Mouse (Mus musculus) MEL (cell line): ENCODE results near the gene Lcorl. TPM values are rescaled to one million over a fixed set of nuclear protein-coding genes. Genes with fewer than 3 reads are reported as not detected.

Source experiments
- DNase-seq: peaks from one replicate; pipeline ENCODE4 v3.0.0; 2011; ENCODE audit warnings: low read depth, low spot score
- H3K27ac ChIP-seq: 2 replicates; pipeline ENCODE4 v1.5.1; 2012; ENCODE audit warnings: low read depth, mild to moderate bottlenecking, control low read depth, low read length, moderate library complexity; ENCODE audit not compliant: control insufficient read depth
- H3K27me3 ChIP-seq, 2 experiments: fragments of 150-350 bp in 1 of 2; sonication (generic) in 1 of 2; 2 replicates each; pipeline ENCODE4 v1.6.1; 2012; ENCODE audit warnings: low read length in 2 of 2, mild to moderate bottlenecking in 2 of 2, improper control_type of control experiment in 1 of 2, moderate library complexity in 1 of 2; ENCODE audit not compliant: insufficient read depth in 2 of 2, control insufficient read depth in 1 of 2
- H3K36me3 ChIP-seq, 2 experiments: 2 replicates each; pipeline ENCODE4 v1.6.1; 2012 to 2014; ENCODE audit warnings: low read length in 2 of 2, improper control_type of control experiment in 1 of 2, inconsistent platforms in 1 of 2, mild to moderate bottlenecking in 1 of 2; ENCODE audit not compliant: insufficient read depth in 2 of 2, control insufficient read depth in 1 of 2
- H3K4me1 ChIP-seq, 2 experiments: fragments of 150-350 bp in 1 of 2; sonication (generic) in 1 of 2; 2 replicates each; pipeline ENCODE4 v1.6.1; 2012; ENCODE audit warnings: low read length in 2 of 2, improper control_type of control experiment in 1 of 2, mild to moderate bottlenecking in 1 of 2; ENCODE audit not compliant: insufficient read depth in 2 of 2, control insufficient read depth in 1 of 2
- H3K4me3 ChIP-seq, 2 experiments: fragments of 150-350 bp in 1 of 2; sonication (generic) in 1 of 2; 2 replicates each; pipeline ENCODE4 v1.5.1; 2012; ENCODE audit warnings: low read depth in 2 of 2, low read length in 2 of 2, mild to moderate bottlenecking in 2 of 2, moderate library complexity in 2 of 2, control low read depth in 1 of 2, improper control_type of control experiment in 1 of 2; ENCODE audit not compliant: control insufficient read depth in 1 of 2, insufficient read depth in 1 of 2
- H3K79me2 ChIP-seq: 2 replicates; pipeline ENCODE4 v1.6.1; 2012; ENCODE audit warnings: mild to moderate bottlenecking, low read length, moderate library complexity; ENCODE audit not compliant: control insufficient read depth, poor library complexity, insufficient read depth
- H3K9ac ChIP-seq: 2 replicates; pipeline ENCODE4 v1.6.1; 2012; ENCODE audit warnings: low read depth, mild to moderate bottlenecking, control low read depth, low read length, moderate library complexity; ENCODE audit not compliant: control insufficient read depth, poor library complexity, severe bottlenecking
- H3K9me3 ChIP-seq: fragments of 150-350 bp; sonication (generic); replicated peaks from 2 replicates; pipeline ENCODE4 v1.6.1; 2012; ENCODE audit warnings: mild to moderate bottlenecking, low read length, improper control_type of control experiment, moderate library complexity; ENCODE audit not compliant: insufficient read depth
- CHD2 ChIP-seq: IDR thresholded peaks from 2 replicates; pipeline ENCODE4 v1.6.1; 2011; ENCODE audit warnings: low read length, improper control_type of control experiment
- CTCF ChIP-seq, 3 experiments: IDR thresholded peaks in 2 of 3; conservative IDR thresholded peaks in 1 of 3; 2 replicates each; pipeline ENCODE4 v1.5.1; 2011 to 2012; ENCODE audit warnings: low read length in 3 of 3, low read depth in 2 of 3, mild to moderate bottlenecking in 2 of 3, improper control_type of control experiment in 1 of 3, inconsistent platforms in 1 of 3, mixed read lengths in 1 of 3, moderate library complexity in 1 of 3; ENCODE audit not compliant: control insufficient read depth in 1 of 3, insufficient read depth in 1 of 3, poor library complexity in 1 of 3, severe bottlenecking in 1 of 3
- ELF1 ChIP-seq: IDR thresholded peaks from 2 replicates; pipeline ENCODE4 v1.6.1; 2014; ENCODE audit warnings: low read depth, mild to moderate bottlenecking, inconsistent platforms, low read length, improper control_type of control experiment, moderate library complexity
- EP300 ChIP-seq, 2 experiments: IDR thresholded peaks; 2 replicates each; pipeline ENCODE4 v1.6.1; 2011; ENCODE audit warnings: improper control_type of control experiment in 2 of 2, low read length in 2 of 2, low read depth in 1 of 2, mild to moderate bottlenecking in 1 of 2
- GATA1 ChIP-seq: IDR thresholded peaks from 2 replicates; pipeline ENCODE4 v1.6.1; 2011; ENCODE audit warnings: low read depth, low read length, improper control_type of control experiment
- KAT2A ChIP-seq: conservative IDR thresholded peaks from 2 replicates; pipeline ENCODE4 v1.6.1; 2012; ENCODE audit warnings: low read depth, low read length, improper control_type of control experiment, inconsistent platforms
- MAFK ChIP-seq: IDR thresholded peaks from 2 replicates; pipeline ENCODE4 v1.6.1; 2011; ENCODE audit warnings: low read depth, mild to moderate bottlenecking, low read length, improper control_type of control experiment, borderline replicate concordance
- MAZ ChIP-seq: IDR thresholded peaks from 2 replicates; pipeline ENCODE4 v1.6.1; 2012; ENCODE audit warnings: low read depth, mild to moderate bottlenecking, inconsistent platforms, low read length, improper control_type of control experiment
- MEF2A ChIP-seq: IDR thresholded peaks from 2 replicates; pipeline ENCODE4 v1.6.1; 2014; ENCODE audit warnings: low read depth, mild to moderate bottlenecking, inconsistent platforms, low read length, improper control_type of control experiment; ENCODE audit not compliant: poor library complexity, insufficient replicate concordance, severe bottlenecking; ENCODE audit errors: extremely low read depth
- NRF1 ChIP-seq: IDR thresholded peaks from 2 replicates; pipeline ENCODE4 v1.6.1; 2014; ENCODE audit warnings: low read depth, mild to moderate bottlenecking, inconsistent platforms, low read length, improper control_type of control experiment, moderate library complexity; ENCODE audit not compliant: poor library complexity, insufficient read depth, severe bottlenecking
- POLR2AphosphoS2 ChIP-seq: IDR thresholded peaks from 2 replicates; pipeline ENCODE4 v1.6.1; 2011; ENCODE audit warnings: low read length, improper control_type of control experiment
- RCOR1 ChIP-seq: IDR thresholded peaks from 2 replicates; pipeline ENCODE4 v1.6.1; 2012; ENCODE audit warnings: low read depth, mild to moderate bottlenecking, inconsistent platforms, low read length, improper control_type of control experiment
- SIN3A ChIP-seq: IDR thresholded peaks from 2 replicates; pipeline ENCODE4 v1.6.1; 2012; ENCODE audit warnings: low read length, improper control_type of control experiment, inconsistent platforms
- SMC3 ChIP-seq: IDR thresholded peaks from 2 replicates; pipeline ENCODE4 v1.6.1; 2011; ENCODE audit warnings: low read depth, low read length, improper control_type of control experiment
- TBP ChIP-seq: IDR thresholded peaks from 2 replicates; pipeline ENCODE4 v1.8.0; 2011; ENCODE audit warnings: low read depth, low read length, improper control_type of control experiment
- ZC3H11A ChIP-seq: IDR thresholded peaks from 2 replicates; pipeline ENCODE4 v1.6.1; 2012; ENCODE audit warnings: low read depth, mild to moderate bottlenecking, inconsistent platforms, low read length, improper control_type of control experiment
- ZNF384 ChIP-seq: IDR thresholded peaks from 2 replicates; pipeline ENCODE4 v1.6.1; 2012; ENCODE audit warnings: low read depth, mild to moderate bottlenecking, inconsistent platforms, low read length, improper control_type of control experiment
- polyA plus RNA-seq, 2 experiments: library from polyadenylated mRNA; stranded (reverse) in 1 of 2; unstranded in 1 of 2; fragments of >175 nt in 1 of 2; fragments of >200 nt in 1 of 2; gene quantifications; 2 replicates each; pipeline versions ENCODE4 v1.2.1 to v1.2.4; 2012; ENCODE audit warnings: low replicate concordance in 2 of 2, low read depth in 1 of 2; ENCODE audit not compliant: insufficient read length in 2 of 2, insufficient read depth in 1 of 2, missing spikeins in 1 of 2
- total RNA-seq: library from RNA; depleted of rRNA; stranded (reverse); fragments of 300-350 nt; gene quantifications from 2 replicates; pipeline ENCODE4 v1.2.3, GENCODE M21; 2012

The Lcorl gene
- total and polyA plus RNA-seq, 3 experiments: 10.1 to 10.6 TPM; not detected in 1

DNA sequence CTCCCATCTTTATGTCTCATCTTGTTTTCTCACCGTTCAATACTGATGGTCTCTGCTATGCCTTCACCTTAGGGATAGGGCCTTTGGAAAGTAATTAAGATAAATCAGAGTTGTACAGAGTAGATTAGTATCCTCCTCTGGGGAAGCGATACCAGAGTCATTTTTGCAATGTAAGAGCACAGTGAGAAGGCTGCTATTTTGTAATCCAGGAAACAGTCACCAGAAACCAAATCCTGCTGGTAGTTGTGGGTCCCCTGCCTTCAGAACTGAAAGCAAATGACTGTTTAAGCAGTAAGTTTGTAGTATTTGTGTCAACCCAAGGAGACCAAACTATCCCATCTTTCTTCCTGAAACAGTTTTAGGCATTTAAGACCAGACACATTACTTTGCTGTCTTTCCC is 147.8 kb downstream of the Lcorl start (continued):
- TF ChIP-seq ZNF384 (no peak), KAT2A (no peak)

DNA sequence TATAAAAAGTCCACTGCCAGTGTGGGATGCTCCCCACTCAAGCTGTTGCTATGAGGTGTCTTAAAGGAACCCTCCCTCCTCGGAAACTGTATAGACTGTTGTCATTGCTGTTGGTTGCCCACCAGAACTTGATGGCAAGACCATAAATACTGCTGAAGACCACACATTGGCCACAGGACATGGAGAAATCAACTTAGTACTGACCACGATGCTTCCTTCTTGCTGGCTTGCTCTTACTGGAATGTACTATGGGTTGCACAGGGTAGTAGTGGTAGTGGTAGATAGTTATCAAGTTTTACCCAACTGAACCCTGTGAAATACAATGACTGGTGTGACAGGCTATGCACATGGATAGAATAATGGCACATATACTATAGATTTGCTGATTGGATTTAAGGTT is 150.6 kb downstream of the Lcorl start:
- Histone ChIP-seq H3K36me3 (peaks cover 6 to 11% of the 10 kb centered on the region in 2 experiments), H3K9ac (no peak overlapping the region), H3K4me3 (no peak overlapping the region), H3K4me1 (peaks cover 0 to 1% of the 10 kb centered on the region in 2 experiments; a peak in 1 of 4 replicates), H3K79me2 (no peaks in the 10 kb centered on the region), H3K27ac (no peak overlapping the region), H3K27me3 (no peaks in the 10 kb centered on the region), H3K9me3 (no peaks in the 10 kb centered on the region)
- 0 out of 2 replicates have a peak, but pooled peaks have one; percentile 8 for TF ChIP-seq POLR2AphosphoS2
- no peak for TF ChIP-seq MEF2A
- DNase-seq: no peak

- Histone ChIP-seq H3K9me3 (no peaks in the 10 kb centered on the region), H3K4me3 (no peak overlapping the region), H3K27me3 (no peaks in the 10 kb centered on the region), H3K36me3 (peaks cover 6 to 68% of the 10 kb centered on the region in 2 experiments), H3K9ac (no peak overlapping the region), H3K27ac (no peak overlapping the region), H3K79me2 (peaks cover under 1% of the 10 kb centered on the region), H3K4me1 (peaks cover 0 to 4% of the 10 kb centered on the region in 2 experiments; a peak in 2 of 4 replicates)
- TF ChIP-seq EP300 (IDR thresholded peaks at IDR 0.05; ENCODE audit: low read depth in 1 of 2, low read length in 2 of 2) (no peak), NRF1 (no peak), CHD2 (no peak), SIN3A (no peak), RCOR1 (no peak), SMC3 (no peak), MEF2A (no peak), CTCF (IDR thresholded peaks at IDR 0.05 in 2 of 3, conservative IDR thresholded peaks at IDR 0.05 in 1 of 3; ENCODE audit: control insufficient read depth in 1 of 3, insufficient read depth in 1 of 3, low read depth in 2 of 3, low read length in 3 of 3, poor library complexity in 1 of 3, severe bottlenecking in 1 of 3) (no peak), MAFK (no peak), ELF1 (no peak)
- no peak for DNase-seq
These were observed 165.7 kb downstream of the Lcorl start for GRCm38 (mm10) chr5:45691678-45692077.

- no peak for TF ChIP-seq TBP
- TF ChIP-seq GATA1: no peak
- TF ChIP-seq MAZ: no peak
- TF ChIP-seq ZC3H11A: no peak
- Histone ChIP-seq H3K27me3 (no peaks in the 10 kb centered on the region), H3K9me3 (no peaks in the 10 kb centered on the region), H3K4me3 (no peak overlapping the region), H3K36me3 (peaks cover 6 to 64% of the 10 kb centered on the region in 2 experiments), H3K27ac (no peak overlapping the region), H3K4me1 (peaks cover 0 to 4% of the 10 kb centered on the region in 2 experiments; a peak in 2 of 4 replicates), H3K79me2 (peaks cover 2% of the 10 kb centered on the region), H3K9ac (no peak overlapping the region)
- no peak for DNase-seq
These were observed 166.6 kb downstream of the Lcorl start for GRCm38 (mm10) chr5:45690802-45691201.
